Mouse (Mus musculus) kidney, adult 2 months (tissue): ENCODE data around the gene Ypel3.

ENCODE experiments used
- CTCF ChIP-seq: fragments of 200-500 bp; conservative IDR thresholded peaks from 2 replicates; pipeline ENCODE4 v1.5.1; 2011; ENCODE audit warnings: low read depth, mild to moderate bottlenecking, control low read depth, low read length, moderate library complexity, mixed read lengths; ENCODE audit not compliant: insufficient read depth, insufficient read length
- POLR2A ChIP-seq: fragments of 200-500 bp; IDR thresholded peaks from one replicate; pipeline ENCODE4 v1.6.1; 2011; ENCODE audit warnings: low read depth, low read length, control low read depth

DNA sequence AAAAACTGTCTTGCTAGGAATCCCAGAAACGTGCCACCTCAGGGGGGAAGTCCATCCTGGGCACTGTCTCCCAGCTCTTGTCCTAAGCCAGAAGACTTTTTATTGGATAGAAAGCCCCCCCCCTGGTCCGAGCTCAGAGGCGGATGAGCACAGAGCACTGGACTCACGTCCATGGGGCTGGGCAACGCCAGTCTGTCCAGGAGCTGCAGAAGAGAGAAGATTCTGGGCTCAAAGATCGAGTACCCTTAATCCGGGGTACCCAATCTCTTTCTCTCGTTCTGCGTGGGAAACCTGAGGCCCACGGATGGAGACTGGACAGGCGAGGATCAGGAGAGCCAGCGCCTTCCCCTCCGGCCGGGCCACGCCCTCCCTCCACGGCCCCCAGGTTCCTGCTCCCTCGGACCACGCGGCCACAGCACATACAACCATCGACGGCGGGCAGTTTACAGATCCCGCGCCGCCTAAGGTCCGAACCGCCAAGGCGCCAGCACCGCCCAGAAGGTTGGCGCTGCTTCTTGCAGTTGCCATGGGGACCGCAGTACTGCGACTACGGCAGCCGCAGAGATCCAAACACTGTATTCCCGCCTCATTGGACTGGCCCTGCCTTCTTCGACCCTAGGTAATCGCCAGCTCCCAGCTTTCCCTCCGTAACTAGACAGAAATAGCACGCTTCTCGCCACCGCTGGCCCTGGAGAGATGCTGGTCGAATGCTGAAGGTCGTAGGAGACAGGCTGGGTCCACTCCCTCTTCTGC, 32.1 kb downstream of the Ypel3 start:
- TF ChIP-seq CTCF: no peak
- TF ChIP-seq POLR2A: no peak
